Mouse (Mus musculus) midbrain, embryonic 12.5 days (tissue): Measurements from ENCODE around the gene Fgr. TPM values are rescaled to one million over a fixed set of nuclear protein-coding genes. Genes with fewer than 3 reads are reported as not detected.

Source experiments
- ATAC-seq: fragments of 200-750 bp; cut with Nextera tagmentation; 2 replicates; pipeline ENCODE4 v1.8.0; 2017; ENCODE audit warnings: low read depth, moderate TSS enrichment, moderate library complexity; ENCODE audit not compliant: low FRiP score
- H3K27ac ChIP-seq: fragments of 300-500 bp; sonication (generic); replicated peaks from 2 replicates; pipeline ENCODE4 v1.5.1; 2016; ENCODE audit warnings: mild to moderate bottlenecking
- H3K27me3 ChIP-seq: fragments of 300-500 bp; sonication (generic); 2 replicates; pipeline ENCODE4 v1.6.1; 2016; ENCODE audit warnings: mild to moderate bottlenecking
- H3K36me3 ChIP-seq: fragments of 300-500 bp; sonication (generic); 2 replicates; pipeline ENCODE4 v1.6.1; 2016
- H3K4me1 ChIP-seq: fragments of 300-500 bp; sonication (generic); 2 replicates; pipeline ENCODE4 v1.6.1; 2016
- H3K4me2 ChIP-seq: fragments of 300-500 bp; sonication (generic); replicated peaks from 2 replicates; pipeline ENCODE4 v1.6.1; 2016; ENCODE audit warnings: mild to moderate bottlenecking, moderate library complexity
- H3K4me3 ChIP-seq: fragments of 300-500 bp; sonication (generic); 2 replicates; pipeline ENCODE4 v1.5.1; 2016; ENCODE audit warnings: mild to moderate bottlenecking
- H3K9ac ChIP-seq: fragments of 300-500 bp; sonication (generic); replicated peaks from 2 replicates; pipeline ENCODE4 v1.6.1; 2016; ENCODE audit warnings: mild to moderate bottlenecking, moderate library complexity
- H3K9me3 ChIP-seq: fragments of 300-500 bp; sonication (generic); 2 replicates; pipeline ENCODE4 v1.6.1; 2016; ENCODE audit warnings: mild to moderate bottlenecking
- WGBS: fragments of 180-500 bp; shearing (Covaris S2); methylation state at CpG from one replicate; pipeline ENCODE4 v1.1.7; 2016; 5-methylcytosine and 5-hydroxymethylcytosine counted together
- polyA plus RNA-seq: library from polyadenylated mRNA; unstranded; fragments of >200 nt; fragmentation: Nextera tagmentation; extraction: Ambion mirVana; gene quantifications from 2 replicates; pipeline ENCODE4 v1.2.1, GENCODE M21; 2016

The Fgr gene
- polyA plus RNA-seq, 1 experiment from 2014 or later = 0.08 TPM

- WGBS = 42% methylated on average over 3 of the region's 3 CpGs
- Histone ChIP-seq H3K9me3 (no peaks in the 10 kb centered on the region), H3K9ac (no peak overlapping the region), H3K4me1 (peaks cover 22% of the 10 kb centered on the region), H3K27me3 (peaks cover 63% of the 10 kb centered on the region), H3K36me3 (no peaks in the 10 kb centered on the region), H3K27ac (no peak overlapping the region), H3K4me2 (no peak overlapping the region), H3K4me3 (no peak overlapping the region)
- ATAC-seq = no peak
Observed at GRCm38 (mm10) chr4:132975791-132976190, 1.9 kb downstream of the Fgr start.

GRCm38 (mm10) chr4:132976729-132977128, 2.8 kb downstream of the Fgr start:
- H3K9ac ChIP-seq = no peak overlapping the region
- WGBS = 86% methylated on average over 6 of the region's 6 CpGs
- H3K4me1 ChIP-seq = peaks cover 22% of the 10 kb centered on the region
- no peaks in the 10 kb centered on the region for H3K9me3 ChIP-seq
- H3K4me2 ChIP-seq = no peak overlapping the region
- no peak for ATAC-seq
- no peaks in the 10 kb centered on the region for H3K36me3 ChIP-seq
- H3K4me3 ChIP-seq = no peak overlapping the region
- peaks cover 59% of the 10 kb centered on the region for H3K27me3 ChIP-seq
- H3K27ac ChIP-seq = no peak overlapping the region

GRCm38 (mm10) chr4:132977597-132977996, 3.7 kb downstream of the Fgr start:
- no peaks in the 10 kb centered on the region for H3K36me3 ChIP-seq
- no peak for ATAC-seq
- H3K4me3 ChIP-seq = no peak overlapping the region
- peaks cover 22% of the 10 kb centered on the region for H3K4me1 ChIP-seq
- H3K9me3 ChIP-seq = no peaks in the 10 kb centered on the region
- WGBS = 45% methylated on average over 5 of the region's 5 CpGs
- no peak overlapping the region for H3K9ac ChIP-seq
- H3K27ac ChIP-seq = no peak overlapping the region
- H3K27me3 ChIP-seq = peaks cover 50% of the 10 kb centered on the region
- H3K4me2 ChIP-seq = no peak overlapping the region

DNA sequence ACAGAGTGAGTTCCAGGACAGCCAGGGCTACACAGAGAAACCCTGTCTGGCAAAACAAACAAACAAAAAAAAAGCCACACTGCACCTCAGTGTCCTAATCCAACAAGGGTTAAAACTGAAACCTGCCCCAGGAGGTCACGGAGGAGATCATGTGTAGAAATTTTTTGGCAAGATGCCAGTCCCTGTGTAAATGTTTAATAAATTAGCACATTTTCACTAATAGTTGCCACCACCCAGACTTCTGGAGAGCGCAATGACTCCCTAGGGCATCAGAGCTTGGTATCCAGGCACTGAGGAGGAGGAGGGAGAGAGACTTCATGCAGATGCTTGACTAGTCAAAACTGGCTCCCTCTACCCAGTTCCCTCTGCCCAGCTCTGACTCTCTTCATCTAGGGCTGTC, 5.3 kb downstream of the Fgr start:
- H3K4me3 ChIP-seq = no peak overlapping the region
- no peak overlapping the region for H3K4me2 ChIP-seq
- H3K9ac ChIP-seq = no peak overlapping the region
- H3K9me3 ChIP-seq = no peaks in the 10 kb centered on the region
- H3K36me3 ChIP-seq = no peaks in the 10 kb centered on the region
- ATAC-seq = no peak
- WGBS = 88% methylated on average over 2 of the region's 2 CpGs
- no peak overlapping the region for H3K27ac ChIP-seq
- peaks cover 35% of the 10 kb centered on the region for H3K27me3 ChIP-seq
- peaks cover 23% of the 10 kb centered on the region for H3K4me1 ChIP-seq

DNA sequence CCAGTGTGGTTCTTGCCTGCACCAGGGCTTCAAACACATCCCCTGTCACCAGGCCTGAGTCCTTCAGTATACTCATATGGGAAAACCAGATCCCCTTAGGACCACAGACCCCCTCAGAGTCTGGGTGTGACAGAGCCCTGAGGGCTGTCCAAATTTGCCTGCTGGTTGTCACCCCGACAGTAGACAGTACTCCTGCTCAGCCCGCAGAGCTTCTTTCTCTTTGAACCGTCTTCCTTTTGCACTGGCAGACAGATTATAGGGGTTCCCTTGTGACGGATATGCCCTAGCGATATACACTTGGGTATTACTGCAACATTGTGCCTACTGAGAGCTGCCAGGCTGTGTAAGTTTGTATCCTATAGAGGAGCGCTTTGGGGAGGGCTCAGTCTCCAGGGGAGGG, 7.7 kb downstream of the Fgr start:
- 82% methylated on average over 6 of the region's 6 CpGs for WGBS
- Histone ChIP-seq H3K9me3 (no peaks in the 10 kb centered on the region), H3K36me3 (no peaks in the 10 kb centered on the region), H3K4me2 (no peak overlapping the region), H3K27me3 (peaks cover 11% of the 10 kb centered on the region), H3K9ac (no peak overlapping the region), H3K4me3 (no peak overlapping the region), H3K4me1 (peaks cover 12% of the 10 kb centered on the region), H3K27ac (no peak overlapping the region)
- no peak for ATAC-seq

DNA sequence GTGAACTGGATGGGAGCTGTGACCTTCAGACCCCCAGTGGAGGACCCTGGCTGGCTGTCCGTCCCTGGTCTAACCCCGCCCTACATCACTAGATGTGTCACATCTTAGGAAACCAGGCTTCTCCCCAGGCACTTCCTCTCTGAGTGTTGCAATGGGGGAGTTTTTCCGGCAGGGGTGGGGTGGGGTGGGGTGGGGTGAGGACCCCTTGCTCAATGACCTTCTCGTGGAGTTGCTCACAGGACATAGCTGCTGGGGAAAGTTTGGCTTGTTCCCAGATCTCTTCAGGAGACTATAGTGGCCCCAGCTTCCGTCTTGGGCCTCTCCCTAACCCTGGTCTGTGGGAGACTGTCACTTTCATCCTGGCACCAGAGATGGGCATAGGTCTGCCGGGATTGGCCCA, 9.1 kb downstream of the Fgr start:
- Histone ChIP-seq H3K4me3 (no peak overlapping the region), H3K9me3 (no peaks in the 10 kb centered on the region), H3K4me1 (peaks cover 12% of the 10 kb centered on the region), H3K4me2 (no peak overlapping the region), H3K27me3 (no peaks in the 10 kb centered on the region), H3K27ac (no peak overlapping the region), H3K36me3 (no peaks in the 10 kb centered on the region), H3K9ac (no peak overlapping the region)
- ATAC-seq = no peak
- WGBS = 89% methylated on average over 6 of the region's 6 CpGs

GRCm38 (mm10) chr4:132983664-132984512, 10.0 kb downstream of the Fgr start:
- Histone ChIP-seq H3K27ac (peak overlapping the region; percentile 84), H3K4me2 (no peak overlapping the region), H3K9ac (peak overlapping the region; percentile 17), H3K4me1 (peaks cover 12% of the 10 kb centered on the region), H3K36me3 (no peaks in the 10 kb centered on the region), H3K27me3 (no peaks in the 10 kb centered on the region), H3K9me3 (no peaks in the 10 kb centered on the region), H3K4me3 (no peak overlapping the region)
- WGBS = 46% methylated on average over 7 of the region's 7 CpGs
- ATAC-seq = no peak; the same call in 1 of the 2 replicates

DNA sequence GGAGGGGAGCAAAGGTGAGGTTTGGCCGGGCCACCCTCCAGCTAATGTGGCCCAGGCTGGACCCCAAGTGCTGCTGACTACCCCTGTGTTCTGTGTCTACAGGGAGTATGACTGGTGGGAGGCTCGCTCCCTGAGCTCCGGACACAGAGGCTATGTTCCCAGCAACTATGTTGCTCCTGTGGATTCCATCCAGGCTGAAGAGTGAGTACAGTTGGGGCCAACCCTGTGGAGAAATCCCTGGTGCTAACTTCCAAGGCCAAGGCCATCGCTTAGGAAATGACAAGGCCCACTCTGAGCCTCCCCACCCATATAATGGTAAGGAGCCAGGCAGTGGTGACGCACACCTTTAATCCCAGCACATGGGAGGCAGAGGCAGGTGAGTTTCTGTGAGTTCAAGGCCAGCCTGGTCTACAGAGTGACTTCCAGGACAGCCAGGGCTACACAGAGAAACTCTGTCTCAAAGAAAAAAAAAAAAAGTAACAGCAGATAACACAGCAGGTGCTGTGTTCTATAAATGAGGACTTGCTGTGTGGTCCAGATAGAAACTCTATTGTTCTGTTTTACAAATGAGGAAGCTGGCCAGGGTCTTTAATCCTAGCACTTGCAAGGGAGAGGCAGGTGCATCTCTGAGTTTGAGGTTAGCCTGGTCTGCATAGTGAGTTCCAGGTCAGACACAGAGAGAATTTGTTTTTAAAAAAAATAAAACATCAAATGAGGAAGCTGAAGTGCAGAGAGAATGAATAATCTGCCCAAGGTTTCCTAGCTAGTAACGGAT, 14.9 kb downstream of the Fgr start:
- no peak for ATAC-seq
- Histone ChIP-seq H3K4me1 (peaks cover 10% of the 10 kb centered on the region), H3K4me3 (no peak overlapping the region), H3K9ac (no peak overlapping the region), H3K9me3 (no peaks in the 10 kb centered on the region), H3K4me2 (no peak overlapping the region), H3K27ac (no peak overlapping the region), H3K27me3 (no peaks in the 10 kb centered on the region), H3K36me3 (no peaks in the 10 kb centered on the region)
- whole genome bisulfite sequencing = 90% methylated on average over 6 of the region's 6 CpGs

DNA sequence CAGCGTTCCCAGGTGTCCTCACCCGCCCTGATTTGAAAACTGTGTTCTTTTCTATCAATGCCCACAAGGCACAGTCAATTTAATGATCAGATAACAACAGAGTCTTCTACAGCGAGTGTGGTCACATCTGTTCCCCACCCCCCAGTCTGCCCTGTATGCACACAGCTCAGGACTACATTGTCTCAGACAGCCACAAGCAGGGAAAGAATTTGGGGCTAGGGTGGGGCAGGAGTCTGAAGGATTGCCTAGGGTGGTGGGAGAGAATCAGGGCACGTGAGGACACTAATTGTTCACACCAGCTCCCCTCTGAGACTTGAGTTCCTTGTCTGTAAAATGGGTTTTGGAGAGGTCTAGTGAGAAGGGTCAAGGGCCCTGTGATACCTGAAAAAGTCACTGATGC, 19.7 kb downstream of the Fgr start:
- no peak for ATAC-seq
- H3K27me3 ChIP-seq = no peaks in the 10 kb centered on the region

DNA sequence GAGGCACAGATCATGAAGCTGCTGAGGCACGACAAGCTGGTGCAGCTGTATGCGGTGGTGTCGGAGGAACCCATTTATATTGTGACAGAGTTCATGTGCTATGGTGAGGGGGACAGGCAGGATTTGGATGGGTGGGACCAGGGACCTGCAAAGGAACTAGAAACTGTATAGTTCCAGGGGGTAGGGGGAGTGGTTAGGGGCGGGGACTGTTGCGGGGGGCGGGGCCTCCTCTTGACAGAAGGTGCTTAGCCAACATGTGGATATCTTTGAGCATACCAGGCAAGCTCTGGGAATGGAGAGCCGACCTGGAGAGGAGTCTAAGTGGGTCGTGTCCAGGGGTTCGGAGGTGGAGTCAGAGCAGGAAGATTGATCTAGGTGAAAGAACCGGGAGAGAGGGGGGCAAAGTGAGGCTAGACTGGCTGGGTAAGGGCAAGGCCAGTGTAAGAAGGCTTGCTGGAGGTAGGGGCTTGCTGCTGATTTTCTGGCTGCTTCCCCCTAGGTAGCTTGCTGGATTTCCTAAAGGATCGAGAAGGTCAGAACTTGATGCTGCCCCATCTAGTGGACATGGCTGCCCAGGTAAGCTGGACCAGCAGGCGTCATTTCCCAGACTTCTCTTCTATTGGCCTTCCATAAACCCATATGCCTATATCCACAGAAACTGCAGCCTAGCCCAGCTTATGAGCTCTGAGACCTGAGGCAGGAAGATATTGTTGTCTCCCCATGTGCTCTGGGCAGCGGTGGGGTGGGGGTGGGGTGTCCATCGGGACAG, 23.8 kb downstream of the Fgr start:
- Histone ChIP-seq H3K27me3 (no peaks in the 10 kb centered on the region), H3K4me2 (no peak overlapping the region)

More for the DNA sequence above, 19.7 kb downstream of the Fgr start:
- H3K36me3 ChIP-seq = no peaks in the 10 kb centered on the region
- no peaks in the 10 kb centered on the region for H3K9me3 ChIP-seq
- no peaks in the 10 kb centered on the region for H3K4me1 ChIP-seq
- H3K4me3 ChIP-seq = no peak overlapping the region
- H3K9ac ChIP-seq = no peak overlapping the region
- no peak overlapping the region for H3K27ac ChIP-seq
- H3K4me2 ChIP-seq = no peak overlapping the region
- WGBS = 70% methylated on average over 4 of the region's 4 CpGs

GRCm38 (mm10) chr4:133002896-133003295, 29.0 kb downstream of the Fgr start:
- WGBS = 40% methylated on average over 10 of the region's 10 CpGs
- H3K9me3 ChIP-seq = no peaks in the 10 kb centered on the region
- H3K36me3 ChIP-seq = no peaks in the 10 kb centered on the region
- no peak overlapping the region for H3K4me2 ChIP-seq
- H3K9ac ChIP-seq = 0 out of 2 replicates have a peak overlapping the region, but pooled peaks have one; percentile 11
- 0 out of 2 replicates have a peak overlapping the region, but pooled peaks have one; percentile 11 for H3K27ac ChIP-seq
- H3K4me3 ChIP-seq = no peak overlapping the region
- no peak for ATAC-seq
- H3K27me3 ChIP-seq = no peaks in the 10 kb centered on the region
- H3K4me1 ChIP-seq = peaks cover 21% of the 10 kb centered on the region

More for the DNA sequence above, 23.8 kb downstream of the Fgr start:
- Histone ChIP-seq H3K36me3 (no peaks in the 10 kb centered on the region), H3K9ac (no peak overlapping the region), H3K4me3 (no peak overlapping the region), H3K9me3 (no peaks in the 10 kb centered on the region), H3K27ac (no peak overlapping the region), H3K4me1 (peaks cover 9% of the 10 kb centered on the region)
- 47% methylated on average over 14 of the region's 14 CpGs for WGBS
- ATAC-seq = no peak
